Mouse (Mus musculus): ENCODE data around the gene BC052040. TPM values are rescaled to one million over a fixed set of nuclear protein-coding genes. Genes with fewer than 3 reads are reported as not detected.

The BC052040 gene
- polyA plus RNA-seq (2015; fragmentation: Illumina TruSeq; extraction: RNeasy Lipid Tissue Mini Kit (QIAGEN cat#74804); ENCODE audit: insufficient read depth, low read depth, low replicate concordance) = 0.57 TPM

DNA sequence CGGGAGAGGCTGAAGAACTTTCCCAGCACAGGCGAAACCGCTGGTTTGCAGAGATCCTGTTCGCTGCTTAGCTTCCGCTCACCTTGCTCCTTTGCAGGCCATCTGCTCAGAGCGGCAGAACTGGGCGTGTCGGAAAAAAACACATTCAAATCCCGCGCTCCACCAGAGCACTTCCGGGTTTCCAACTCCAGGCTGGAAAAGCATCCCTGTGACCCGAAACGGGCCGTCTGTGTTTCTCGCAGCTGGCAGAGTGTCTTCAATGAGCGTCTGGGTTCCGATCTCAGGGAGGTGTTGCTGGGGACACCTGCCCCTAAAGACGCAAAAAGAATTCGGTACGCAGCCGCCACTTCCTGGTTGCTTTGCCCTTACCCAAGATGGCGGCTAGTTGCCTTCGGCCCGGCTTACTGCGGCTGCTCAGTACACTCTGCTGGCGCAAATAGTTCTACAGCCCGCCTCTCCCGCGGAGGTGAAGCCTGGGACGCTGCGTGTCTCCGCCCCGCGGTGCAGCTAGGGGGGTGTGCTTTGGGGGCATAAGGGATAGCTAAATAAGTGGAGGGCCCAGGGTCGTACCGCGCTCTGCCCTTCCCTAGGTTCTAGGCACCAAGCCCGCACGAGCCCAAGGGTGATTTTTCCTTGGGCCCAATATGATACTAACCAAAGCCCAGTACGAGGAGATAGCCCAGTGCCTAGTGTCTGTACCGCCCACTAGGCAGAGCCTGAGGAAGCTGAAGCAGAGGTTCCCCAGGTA is at the start of gene BC052040:
Gene BC052040 (plus strand): TSS at position 476 of the 748 bp plus-strand sequence.

Measured in pancreas, adult 10 weeks (tissue).